Mouse (Mus musculus): ENCODE results near the gene B4galnt3.

GRCm38 (mm10) chr6:120291396-120292009 lies 2.9 kb downstream of the B4galnt3 start:
- TF ChIP-seq CTCF (IDR thresholded peaks at IDR 0.05; ENCODE audit: borderline replicate concordance, control insufficient read depth, extremely low read depth, insufficient read depth, low read length, poor library complexity): no peak
- no peak for TF ChIP-seq POLR2A (IDR thresholded peaks at IDR 0.05; ENCODE audit: control insufficient read depth, extremely low read depth, insufficient read depth, low read length, poor library complexity)

All from thymus, adult 2 months (tissue).